Mouse (Mus musculus) G1E (cell line): ENCODE data around the gene Slc22a21.

Source experiments
- CTCF ChIP-seq: IDR thresholded peaks from 2 replicates; pipeline ENCODE4 v1.5.1; 2012; ENCODE audit warnings: low read depth, low read length, inconsistent platforms, mixed read lengths
- GATA1 ChIP-seq: IDR thresholded peaks from 2 replicates; pipeline ENCODE4 v1.6.1; 2012; ENCODE audit warnings: borderline replicate concordance, low read length, inconsistent platforms, mixed read lengths
- GATA2 ChIP-seq: IDR thresholded peaks from 2 replicates; pipeline ENCODE4 v1.6.1; 2012; ENCODE audit warnings: low read depth, low read length, inconsistent platforms, borderline replicate concordance
- POLR2AphosphoS5 ChIP-seq: IDR thresholded peaks from 2 replicates; pipeline ENCODE4 v1.6.1; 2012; ENCODE audit warnings: low read depth, low read length, inconsistent platforms; ENCODE audit not compliant: insufficient replicate concordance
- TAL1 ChIP-seq: conservative IDR thresholded peaks from 2 replicates; pipeline ENCODE4 v1.6.1; 2012; ENCODE audit warnings: low read depth, low read length, inconsistent platforms, mixed read lengths

- no peak for TF ChIP-seq GATA1
- no peak for TF ChIP-seq POLR2AphosphoS5
- no peak for TF ChIP-seq CTCF
- no peak for TF ChIP-seq GATA2
- no peak for TF ChIP-seq TAL1
Observed at GRCm38 (mm10) chr11:54021396-54022093, 41.4 kb upstream of the Slc22a21 start.
